Mouse (Mus musculus) heart, adult 2 months (tissue): ENCODE results near the gene Gm2012. TPM values are rescaled to one million over a fixed set of nuclear protein-coding genes. Genes with fewer than 3 reads are reported as not detected.
"Not testable (repeated sequence)": the region's sequence is repeated elsewhere in the genome, so short reads cannot be mapped to it uniquely, and the experiment has no call there.

Experiments used
- DNase-seq, 2 experiments: peaks; one replicate each; pipeline ENCODE4 v3.0.0; 2021
- H3K27ac ChIP-seq: fragments of 200-600 bp; 2 replicates; pipeline ENCODE4 v1.8.1; 2022
- H3K27me3 ChIP-seq: fragments of 200-500 bp; 2 replicates; pipeline ENCODE4 v1.6.1; 2012; ENCODE audit warnings: mild to moderate bottlenecking, low read length, inconsistent platforms, mixed read lengths; ENCODE audit not compliant: control insufficient read depth, insufficient read depth
- H3K36me3 ChIP-seq: fragments of 200-500 bp; 2 replicates; pipeline ENCODE4 v1.6.1; 2012; ENCODE audit warnings: low read length, inconsistent platforms; ENCODE audit not compliant: control insufficient read depth, insufficient read depth
- H3K4me1 ChIP-seq: fragments of 200-500 bp; 2 replicates; pipeline ENCODE4 v1.6.1; 2011; ENCODE audit warnings: low read length; ENCODE audit not compliant: control insufficient read depth, insufficient read depth
- H3K4me3 ChIP-seq: fragments of 200-600 bp; 2 replicates; pipeline ENCODE4 v1.8.1; 2022
- H3K79me2 ChIP-seq: fragments of 200-500 bp; replicated peaks from 2 replicates; pipeline ENCODE4 v1.6.1; 2012; ENCODE audit warnings: mild to moderate bottlenecking, inconsistent platforms, low read length, moderate library complexity, mixed read lengths; ENCODE audit not compliant: control insufficient read depth, insufficient read depth
- H3K9ac ChIP-seq: fragments of 200-500 bp; 2 replicates; pipeline ENCODE4 v1.6.1; 2012; ENCODE audit warnings: low read depth, mild to moderate bottlenecking, control low read depth, inconsistent platforms, low read length, mixed read lengths
- WGBS: fragments of 180-500 bp; shearing (Covaris S2); methylation state at CpG from one replicate; pipeline ENCODE4 v1.1.7; 2018; 5-methylcytosine and 5-hydroxymethylcytosine counted together
- intact Hi-C: fragments of 180-260 bp; cut with DNase I; formaldehyde crosslinking; loops from one replicate; pipeline ENCODE4 v1.15.1; 2025
- long read RNA-seq: library from polyadenylated mRNA; stranded (forward); transcript quantifications from one replicate; pipeline ENCODE4 v2.0.0, GENCODE M21; 2021
- microRNA-seq, 2 experiments: library from miRNA; unstranded; fragments of <30 nt; microRNA quantifications; one replicate each; pipeline ENCODE4 v1.2.0; 2021
- polyA plus RNA-seq: library from polyadenylated mRNA; depleted of rRNA; stranded (reverse); fragments of >200 nt; gene quantifications from 2 replicates; pipeline ENCODE4 v1.2.3, GENCODE M21; 2012; rRNA removed
- total RNA-seq, 2 experiments: library from RNA; stranded (reverse); gene quantifications; 2 replicates each; pipeline ENCODE4 v1.2.3; 2021

The Gm2012 gene
- total RNA-seq, result not detected
- polyA plus RNA-seq, result not detected in 2 replicates
- long read RNA-seq, result 0 reads

DNA sequence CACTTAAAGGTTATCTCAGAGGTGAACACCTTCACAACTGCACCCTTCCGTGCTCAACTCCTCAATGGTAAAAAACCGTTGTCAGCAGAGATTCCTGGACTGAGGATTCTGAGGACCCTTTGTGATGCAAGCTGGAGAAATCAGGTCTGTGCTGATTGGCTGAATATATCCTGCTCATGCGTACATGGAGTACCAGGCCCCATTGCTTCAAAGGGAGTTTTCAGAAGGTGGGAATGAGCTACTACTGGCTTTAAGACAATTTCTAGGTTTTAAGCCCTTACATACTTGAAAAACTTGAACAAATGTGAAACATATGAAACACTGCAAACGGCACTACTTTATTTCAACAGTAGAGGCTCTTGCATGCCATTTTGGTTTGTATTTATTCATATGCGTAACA lies at the start of gene Gm2012:
TSS of gene Gm2012 (minus strand) at position 101 of the 400 bp plus-strand sequence.
- H3K27me3 ChIP-seq, H3K36me3 ChIP-seq, DNase-seq, H3K27ac ChIP-seq, intact Hi-C loops, H3K4me3 ChIP-seq, H3K4me1 ChIP-seq, H3K9ac ChIP-seq, H3K79me2 ChIP-seq: not testable (repeated sequence)
- WGBS, result 94% methylated on average over 1 of the region's 5 CpGs

DNA sequence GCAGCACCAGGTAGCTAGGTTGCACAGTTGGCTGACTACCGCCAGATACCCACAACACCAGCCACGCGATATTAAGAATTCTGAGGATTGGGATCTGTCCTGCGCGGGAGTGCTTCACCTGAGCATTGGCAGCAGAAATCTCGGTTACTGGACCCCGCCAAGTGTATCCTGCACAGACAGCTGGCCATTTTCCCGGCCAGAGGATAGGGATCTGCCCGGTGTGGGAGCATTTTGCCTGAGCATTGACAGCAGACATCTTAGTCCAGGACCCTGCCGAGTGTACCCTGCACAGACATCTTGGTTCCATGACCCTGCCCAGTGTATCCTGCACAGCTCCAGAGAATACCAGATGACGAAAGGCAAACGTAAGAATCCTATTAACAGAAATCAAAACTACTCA lies 72.0 kb downstream of the Gm2012 start:
- H3K4me1 ChIP-seq, H3K79me2 ChIP-seq, intact Hi-C loops, H3K27me3 ChIP-seq, DNase-seq, H3K27ac ChIP-seq, H3K36me3 ChIP-seq, H3K9ac ChIP-seq, H3K4me3 ChIP-seq: not testable (repeated sequence)
- 71% methylated on average over 12 of the region's 12 CpGs for WGBS

Small RNA genes within 50 kb of the gene (microRNA-seq; reads per million reads assigned to microRNA genes)
- 0 reads per million in 2 experiments for gene Gm26302

Other genes with a start within 250 kb of the Gm2012 start
- gene Gm5168, start 180.3 kb downstream of the Gm2012 start, total RNA-seq, result not detected
- not detected in 2 replicates for gene Gm5168, start 180.3 kb downstream of the Gm2012 start, polyA plus RNA-seq
- gene Gm2030, start 78.7 kb upstream of the Gm2012 start, total RNA-seq, result not detected
- not detected in 2 replicates for gene Gm2030, start 78.7 kb upstream of the Gm2012 start, polyA plus RNA-seq